Mouse (Mus musculus): ENCODE measurements around the gene Tmem145.

Tmem145 gene

DNA sequence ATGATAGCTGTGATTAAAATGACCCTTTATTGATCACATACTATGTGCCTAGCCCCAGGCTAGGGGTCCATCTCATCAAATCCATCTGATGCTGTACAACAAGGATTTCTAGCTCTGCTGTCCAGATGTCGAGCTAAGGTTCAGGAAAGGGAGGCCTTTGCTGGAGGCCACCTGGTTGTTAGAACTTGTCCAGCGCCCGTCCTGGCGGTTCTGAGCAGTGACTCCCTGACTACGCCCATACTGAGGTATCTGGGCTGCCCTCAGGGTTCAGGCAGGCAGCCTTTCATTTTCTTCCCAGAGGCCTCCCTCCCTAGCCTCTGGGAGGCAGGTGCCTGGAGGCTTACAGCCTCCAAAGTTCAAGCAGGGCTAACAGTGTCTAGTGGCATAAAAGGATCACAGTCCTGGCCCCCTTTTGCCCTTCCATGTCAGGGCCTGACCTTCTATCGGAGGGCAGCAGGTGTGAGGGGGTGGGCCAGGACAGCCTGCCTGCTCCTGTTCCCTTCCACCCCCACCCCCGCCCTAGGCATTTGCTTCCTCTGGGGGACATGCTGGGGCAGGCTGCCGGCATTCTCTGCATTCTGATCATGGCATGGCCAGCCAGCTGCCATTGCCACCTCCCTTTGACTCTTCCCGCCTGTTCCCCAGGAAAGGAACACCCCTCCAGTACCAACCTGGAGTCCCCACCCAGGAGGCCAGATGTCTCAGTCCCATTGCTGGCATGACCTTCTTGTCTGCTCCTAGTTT lies 30.2 kb upstream of the Tmem145 start:
- DNase-seq (ENCODE audit: low read depth), result no peak

DNA sequence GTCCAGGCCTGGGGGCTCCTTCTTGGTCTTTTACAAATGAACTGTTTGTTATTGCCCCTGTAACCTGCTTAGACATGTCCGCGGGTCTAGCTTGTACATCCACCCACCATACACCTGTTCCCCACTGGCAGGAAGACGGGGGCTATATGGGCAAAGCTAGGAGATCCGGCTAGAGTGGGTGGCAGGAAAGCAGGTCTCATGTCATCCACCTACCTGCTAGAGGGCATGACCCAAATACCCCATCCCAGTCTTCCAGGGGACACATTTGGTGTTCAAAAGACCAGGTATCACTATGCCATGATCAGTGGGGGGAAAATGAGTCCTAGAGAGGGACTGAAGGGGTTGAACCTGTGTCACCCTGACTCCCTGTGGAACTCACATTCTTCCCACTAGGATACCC lies 28.5 kb upstream of the Tmem145 start:
- DNase-seq (ENCODE audit: low read depth), result no peak

GRCm38 (mm10) chr7:25277998-25278340 lies 27.9 kb upstream of the Tmem145 start:
- no peak for DNase-seq (ENCODE audit: low read depth)

DNA sequence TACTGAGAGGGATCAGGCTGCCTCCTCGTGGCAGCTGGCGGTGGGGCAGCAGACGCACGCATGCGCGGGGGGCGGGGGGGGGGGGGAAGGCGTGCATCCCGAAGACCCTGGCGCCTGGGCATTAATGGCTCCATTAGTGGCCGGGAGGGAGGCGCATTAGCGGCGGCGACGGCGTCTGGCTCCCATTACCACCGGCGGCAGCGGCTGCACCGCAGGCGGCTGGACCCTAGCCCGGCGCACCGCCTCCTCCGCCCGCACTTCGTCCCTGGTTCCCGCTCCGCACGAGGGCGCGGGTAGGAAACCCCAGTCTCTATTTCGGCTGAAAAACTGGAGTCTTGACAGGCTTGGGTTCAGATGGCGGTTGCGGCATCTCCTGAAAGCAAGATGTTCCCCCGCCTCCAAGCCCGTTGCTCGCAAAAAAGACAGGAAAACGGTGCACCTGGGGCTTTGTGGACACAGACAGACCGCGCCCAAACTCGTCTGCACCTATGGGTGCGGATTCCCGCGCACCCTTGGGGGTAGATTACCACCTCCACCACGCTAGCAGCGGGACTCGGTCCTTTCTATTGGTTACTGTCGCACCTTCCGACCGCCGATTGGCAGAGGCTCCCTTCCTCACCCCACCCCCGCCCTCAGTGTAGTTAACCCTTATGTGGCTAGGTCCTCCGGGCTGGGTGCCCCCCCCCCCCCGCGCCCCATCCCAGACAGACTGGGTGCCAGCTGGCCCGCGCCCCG lies 27.4 kb upstream of the Tmem145 start:
- peak; percentile 96 for DNase-seq (ENCODE audit: low read depth)

GRCm38 (mm10) chr7:25279076-25279860 lies 26.6 kb upstream of the Tmem145 start:
- DNase-seq (ENCODE audit: low read depth), result peak; percentile 91

DNA sequence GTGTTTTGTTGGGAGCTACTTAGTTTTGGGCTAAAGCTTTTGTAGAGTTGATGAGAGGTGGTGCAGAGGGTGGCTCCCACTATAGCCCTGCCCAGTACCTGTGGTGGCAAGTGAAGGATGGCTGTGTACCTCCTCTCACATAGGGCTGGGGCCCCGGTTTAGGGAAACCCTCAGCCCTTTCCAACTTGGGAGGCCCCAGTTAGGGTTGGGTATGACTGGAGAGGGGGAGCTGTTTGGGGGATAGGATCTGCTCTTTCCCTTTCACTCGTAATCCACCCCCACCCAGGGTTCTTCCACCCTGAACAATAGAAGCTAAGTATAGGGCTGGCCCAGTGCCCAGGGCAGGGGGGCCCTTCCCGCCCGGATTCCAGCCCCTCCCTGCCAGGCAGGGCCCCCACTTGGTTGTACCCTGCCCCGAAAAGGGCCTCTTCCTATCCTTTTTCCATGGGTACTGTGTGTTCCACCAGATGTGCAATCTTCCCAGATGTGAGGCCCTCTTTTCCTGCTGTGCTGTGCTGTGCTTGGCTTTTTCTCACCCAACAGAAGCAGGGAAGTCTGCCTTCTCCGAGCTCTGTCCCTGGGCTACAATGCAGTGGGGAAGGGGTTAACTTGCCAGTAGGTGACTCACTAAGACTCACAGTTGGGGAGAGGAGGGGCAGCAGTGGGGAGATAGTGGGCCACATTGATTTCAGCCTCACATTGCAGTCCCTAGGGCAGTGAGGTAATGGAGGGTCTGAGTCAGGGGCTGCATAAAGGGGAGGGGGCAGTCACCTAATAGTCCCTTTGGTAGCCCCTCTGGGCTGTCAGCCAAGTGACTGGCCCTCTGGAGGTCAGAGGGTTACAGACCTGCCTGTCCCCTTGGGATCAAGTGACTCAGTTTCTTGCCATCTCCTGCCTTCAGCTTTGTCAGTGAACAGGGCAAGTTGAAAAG lies 25.8 kb upstream of the Tmem145 start:
- DNase-seq (ENCODE audit: low read depth), result peak; percentile 56

- no peak for DNase-seq (ENCODE audit: low read depth)
These were observed 24.7 kb upstream of the Tmem145 start for GRCm38 (mm10) chr7:25281166-25281733.

DNA sequence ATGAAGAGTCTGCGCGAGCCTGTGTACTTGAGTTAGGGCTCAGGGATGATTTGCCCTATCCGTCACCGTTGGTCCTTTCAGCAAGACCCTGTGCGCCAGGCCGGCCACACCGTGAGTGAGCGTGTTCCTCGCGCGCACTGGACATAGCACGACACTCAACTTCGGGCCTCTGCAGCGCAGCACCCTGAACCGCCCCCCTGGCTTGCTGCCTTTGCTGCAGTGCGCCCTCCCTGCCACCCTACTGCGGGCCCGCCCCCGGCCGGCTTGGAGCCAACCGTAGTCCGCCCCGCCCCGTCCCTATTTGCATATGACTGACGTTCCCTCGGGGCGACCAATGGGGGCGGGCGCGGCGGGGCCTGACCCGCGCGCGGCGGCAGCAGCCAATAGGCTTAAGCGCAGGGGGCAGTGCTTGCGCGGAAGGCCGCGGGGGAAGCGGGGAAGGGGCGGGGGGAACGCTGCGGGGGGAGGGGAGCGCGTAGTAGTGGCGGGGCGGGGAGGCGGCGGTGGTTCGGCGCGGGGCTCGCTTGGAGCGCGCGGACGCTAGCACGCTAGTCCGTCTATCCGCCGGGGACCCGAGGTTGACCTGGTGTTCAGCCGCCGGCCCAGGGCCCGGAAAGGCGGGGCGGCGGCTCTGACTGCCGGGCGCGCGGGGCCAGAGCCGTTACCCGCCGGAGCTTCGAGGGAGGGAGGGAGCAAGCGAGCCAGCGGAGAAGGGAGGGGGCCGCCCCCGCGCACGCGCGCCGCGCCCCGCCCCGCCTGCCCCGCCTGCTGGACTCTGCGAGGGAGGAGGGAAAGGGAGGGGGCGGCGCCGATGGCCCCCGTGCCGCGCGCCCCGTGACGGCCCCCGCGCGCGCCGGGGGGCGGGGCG lies 23.9 kb upstream of the Tmem145 start:
- peak; percentile 98 for DNase-seq (ENCODE audit: low read depth)

DNA sequence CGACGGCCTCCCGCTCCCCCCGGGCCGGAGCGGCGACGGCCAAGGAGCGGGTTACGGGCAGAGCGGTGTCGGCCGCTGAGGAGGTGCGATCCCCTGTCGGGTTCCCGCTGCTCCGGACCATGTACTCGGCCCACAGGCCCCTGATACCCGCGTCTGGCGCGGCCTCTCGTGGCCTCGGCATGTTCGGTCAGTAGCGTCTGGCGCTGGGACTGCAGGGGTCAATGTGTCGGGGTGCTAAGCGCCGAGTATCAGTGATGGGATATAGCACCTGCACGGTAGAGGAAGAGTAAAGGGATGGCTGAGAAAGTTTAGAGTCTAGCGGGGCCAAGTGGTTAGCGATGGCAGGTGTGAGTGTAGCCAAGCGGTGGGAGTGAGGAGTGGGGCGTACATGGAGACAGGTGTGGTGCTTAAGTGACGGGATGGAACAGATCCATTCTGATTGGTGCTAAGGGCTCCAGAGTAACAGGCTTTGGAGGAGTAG lies 23.1 kb upstream of the Tmem145 start:
- DNase-seq (ENCODE audit: low read depth), result peak; percentile 65

DNA sequence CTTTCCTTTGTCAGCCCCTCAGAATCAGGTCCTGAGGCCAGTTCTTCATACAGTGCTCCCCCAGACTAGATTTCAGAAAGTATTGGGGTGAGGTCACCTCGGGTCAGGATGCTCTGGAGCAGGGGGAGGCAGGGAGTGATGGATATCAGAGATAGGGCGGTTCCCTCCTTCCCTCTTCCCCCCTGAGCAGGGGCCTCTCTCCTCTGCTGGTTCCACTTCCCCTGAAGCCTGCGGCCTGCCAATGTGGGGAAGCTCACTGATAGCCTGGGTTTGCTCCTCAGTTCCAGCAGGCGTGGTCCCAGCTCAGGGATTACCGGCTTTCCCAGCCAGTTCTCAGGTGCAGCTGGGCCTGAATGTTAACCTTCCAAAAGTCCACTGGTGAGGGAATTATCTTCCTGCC lies 22.3 kb upstream of the Tmem145 start:
- DNase-seq (ENCODE audit: low read depth), result no peak

DNA sequence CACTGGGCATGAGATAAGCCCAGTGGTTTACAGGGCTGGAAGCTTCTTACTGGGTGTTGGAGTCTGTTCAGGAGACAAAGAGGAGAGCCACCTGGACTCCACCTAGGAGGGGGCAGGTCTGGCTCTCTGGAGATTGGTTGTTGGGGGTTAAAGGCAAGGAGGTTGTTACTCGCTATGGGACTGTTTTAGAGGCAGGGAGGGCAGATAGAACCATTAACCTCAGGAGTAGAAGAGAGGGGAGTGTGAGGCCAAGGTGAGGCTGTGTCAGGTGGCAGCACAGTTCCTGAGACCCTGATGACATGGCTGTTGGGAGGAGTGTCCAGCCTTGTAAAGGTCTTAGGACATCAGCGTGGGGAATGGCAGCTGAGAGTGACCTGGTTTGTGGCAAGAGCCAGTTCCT lies 21.7 kb upstream of the Tmem145 start:
- DNase-seq (ENCODE audit: low read depth), result no peak

DNA sequence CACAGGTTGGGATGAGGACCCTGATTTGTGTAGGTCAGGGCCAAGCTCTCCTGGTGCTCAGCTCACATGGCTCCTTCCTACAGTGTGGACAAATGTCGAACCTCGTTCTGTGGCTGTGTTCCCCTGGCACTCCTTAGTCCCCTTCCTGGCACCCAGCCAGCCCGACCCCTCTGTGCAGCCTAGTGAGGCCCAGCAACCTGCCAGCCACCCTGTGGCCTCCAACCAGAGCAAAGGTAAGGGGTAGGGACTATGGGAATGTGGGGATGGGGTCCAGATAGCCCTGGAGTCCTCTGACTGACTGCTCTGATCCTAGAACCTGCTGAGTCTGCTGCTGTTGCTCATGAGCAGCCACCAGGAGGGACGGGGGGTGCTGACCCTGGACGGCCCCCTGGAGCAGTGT lies 21.1 kb upstream of the Tmem145 start:
- peak; percentile 5 for DNase-seq (ENCODE audit: low read depth)

DNA sequence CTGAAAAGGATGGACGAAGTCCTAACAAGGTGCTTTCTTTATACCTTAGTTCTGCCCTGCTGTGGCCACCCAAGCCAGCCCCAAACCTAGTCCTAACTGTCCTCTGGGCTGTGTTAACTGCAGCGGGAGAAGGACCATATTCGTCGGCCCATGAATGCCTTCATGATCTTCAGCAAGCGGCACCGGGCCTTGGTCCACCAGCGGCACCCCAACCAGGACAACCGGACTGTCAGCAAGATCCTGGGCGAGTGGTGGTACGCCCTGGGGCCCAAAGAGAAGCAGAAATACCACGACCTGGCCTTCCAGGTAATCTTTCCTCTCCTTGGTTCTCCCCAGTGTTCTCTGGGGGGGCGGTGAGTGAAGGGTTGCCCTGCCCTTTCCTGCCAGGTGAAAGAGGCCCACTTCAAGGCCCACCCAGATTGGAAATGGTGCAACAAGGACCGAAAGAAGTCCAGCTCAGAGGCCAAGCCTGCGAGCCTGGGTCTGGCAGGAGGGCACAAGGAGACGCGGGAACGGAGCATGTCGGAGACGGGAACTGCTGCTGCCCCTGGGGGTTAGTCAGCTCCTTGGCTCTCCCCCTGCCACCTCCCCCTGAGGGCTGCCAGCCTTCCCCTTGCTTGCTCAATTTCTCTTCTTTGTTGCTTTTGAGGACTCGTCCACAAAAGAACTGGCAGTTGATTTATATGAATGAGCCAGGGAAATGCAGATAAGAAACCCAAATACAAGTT lies 20.2 kb upstream of the Tmem145 start:
- DNase-seq (ENCODE audit: low read depth), result no peak

DNA sequence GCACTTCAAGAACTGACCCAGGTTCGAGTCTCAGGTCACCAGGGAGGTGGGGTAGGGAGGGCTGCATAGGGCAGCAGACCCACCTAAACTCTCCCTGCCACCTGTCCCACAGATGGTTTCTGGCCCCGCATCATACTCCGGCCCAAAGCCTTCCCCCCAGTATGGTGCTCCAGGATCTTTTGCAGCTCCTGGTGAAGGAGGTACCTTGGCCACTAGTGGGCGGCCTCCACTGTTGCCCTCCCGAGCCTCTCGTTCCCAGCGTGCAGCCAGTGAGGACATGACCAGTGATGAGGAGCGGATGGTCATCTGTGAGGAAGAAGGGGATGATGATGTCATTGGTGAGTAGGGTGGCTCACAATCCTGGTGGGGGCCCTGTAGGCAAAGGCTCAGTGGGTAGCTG lies 18.9 kb upstream of the Tmem145 start:
- DNase-seq (ENCODE audit: low read depth), result no peak

DNA sequence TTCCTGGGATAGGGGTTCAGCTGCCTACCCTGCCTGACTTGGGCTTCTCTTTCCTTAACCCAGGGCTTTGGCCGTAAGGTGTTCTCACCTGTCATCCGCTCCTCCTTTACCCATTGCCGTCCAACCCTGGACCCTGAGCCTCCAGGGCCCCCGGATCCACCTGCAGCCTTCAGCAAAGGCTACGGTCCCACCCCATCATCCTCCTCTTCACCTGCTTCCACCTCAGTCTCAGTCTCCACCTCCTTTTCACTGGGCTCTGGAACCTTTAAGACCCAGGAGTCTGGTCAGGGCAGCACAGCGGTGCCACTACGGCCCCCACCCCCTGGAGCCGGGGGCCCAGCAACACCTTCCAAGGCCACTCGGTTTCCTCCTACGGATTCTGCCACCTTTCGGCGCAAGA lies 17.9 kb upstream of the Tmem145 start:
- DNase-seq (ENCODE audit: low read depth), result no peak

- no peak for DNase-seq (ENCODE audit: low read depth)
These were observed 17.2 kb upstream of the Tmem145 start for GRCm38 (mm10) chr7:25288721-25289120.

- peak; percentile 19 for DNase-seq (ENCODE audit: low read depth)
These were observed 16.0 kb upstream of the Tmem145 start for GRCm38 (mm10) chr7:25289925-25290324.

- DNase-seq (ENCODE audit: low read depth), result no peak
These were observed 15.4 kb upstream of the Tmem145 start for GRCm38 (mm10) chr7:25290463-25290862.

GRCm38 (mm10) chr7:25290911-25291310 lies 15.0 kb upstream of the Tmem145 start:
- no peak for DNase-seq (ENCODE audit: low read depth)

- DNase-seq (ENCODE audit: low read depth), result no peak
These were observed 13.8 kb upstream of the Tmem145 start for GRCm38 (mm10) chr7:25292107-25292506.

All from induced T-regulatory cell, adult 2 months (primary cell).